Mouse (Mus musculus) ES-E14 (cell line): Measurements from ENCODE around the gene F12. TPM values are rescaled to one million over a fixed set of nuclear protein-coding genes. Genes with fewer than 3 reads are reported as not detected.

ENCODE experiments used
- DNase-seq: peaks from one replicate; pipeline ENCODE4 v3.0.0-alpha.2; 2013; ENCODE audit warnings: low read depth, low spot score
- H3K27ac ChIP-seq: 2 replicates; pipeline ENCODE4 v1.5.1; 2012; ENCODE audit warnings: low read depth, mild to moderate bottlenecking, low read length, moderate library complexity, mixed read lengths; ENCODE audit not compliant: poor library complexity, insufficient read depth, severe bottlenecking
- H3K36me3 ChIP-seq: 2 replicates; pipeline ENCODE4 v1.6.1; 2012; ENCODE audit warnings: mild to moderate bottlenecking, low read length, moderate library complexity, mixed read lengths; ENCODE audit not compliant: control insufficient read depth, poor library complexity, insufficient read depth, severe bottlenecking
- H3K4me1 ChIP-seq, 2 experiments: fragments of 150-350 bp in 1 of 2; sonication (generic) in 1 of 2; 2 replicates each; pipeline ENCODE4 v1.6.1; 2012; ENCODE audit warnings: low read length in 2 of 2, mild to moderate bottlenecking in 1 of 2, mixed read lengths in 1 of 2; ENCODE audit not compliant: control insufficient read depth in 2 of 2, insufficient read depth in 2 of 2, poor library complexity in 1 of 2
- H3K4me3 ChIP-seq, 2 experiments: fragments of 150-350 bp in 1 of 2; sonication (generic) in 1 of 2; 2 replicates each; pipeline ENCODE4 v1.5.1; 2012; ENCODE audit warnings: low read length in 2 of 2, low read depth in 1 of 2, mild to moderate bottlenecking in 1 of 2, mixed read lengths in 1 of 2; ENCODE audit not compliant: insufficient read depth in 1 of 2, poor library complexity in 1 of 2, severe bottlenecking in 1 of 2
- H3K9ac ChIP-seq: 2 replicates; pipeline ENCODE4 v1.6.1; 2012; ENCODE audit warnings: low read depth, mild to moderate bottlenecking, low read length, mixed read lengths; ENCODE audit not compliant: poor library complexity, insufficient read depth, severe bottlenecking
- H3K9me3 ChIP-seq: fragments of 150-350 bp; sonication (generic); 2 replicates; pipeline ENCODE4 v1.6.1; 2012; ENCODE audit warnings: low read depth, mild to moderate bottlenecking, low read length; ENCODE audit not compliant: control insufficient read depth, insufficient read depth
- CHD2 ChIP-seq: IDR thresholded peaks from 2 replicates; pipeline ENCODE4 v1.6.1; 2014; ENCODE audit warnings: mild to moderate bottlenecking, low read depth, low read length, inconsistent platforms
- HCFC1 ChIP-seq: IDR thresholded peaks from 2 replicates; pipeline ENCODE4 v1.6.1; 2012; ENCODE audit warnings: low read length, inconsistent platforms, borderline replicate concordance; ENCODE audit not compliant: insufficient read depth
- MAFK ChIP-seq: IDR thresholded peaks from 2 replicates; pipeline ENCODE4 v1.6.1; 2014; ENCODE audit warnings: mild to moderate bottlenecking, low read depth, low read length, inconsistent platforms; ENCODE audit not compliant: insufficient read depth
- ZC3H11A ChIP-seq: IDR thresholded peaks from 2 replicates; pipeline ENCODE4 v1.6.1; 2012; ENCODE audit warnings: low read depth, mild to moderate bottlenecking, inconsistent platforms, low read length, borderline replicate concordance
- ZNF384 ChIP-seq: IDR thresholded peaks from 2 replicates; pipeline ENCODE4 v1.6.1; 2012; ENCODE audit warnings: low read depth, low read length, inconsistent platforms
- in situ Hi-C, 2 experiments: fragments of 600-800 bp; cut with MboI; formaldehyde crosslinking; loops; one replicate each; pipeline ENCODE4 v1.15.1; 2025; ENCODE audit warnings: low sequenced_read_pairs in 2 of 2, inconsistent platforms in 1 of 2; ENCODE audit not compliant: unreplicated experiment in 2 of 2
- total RNA-seq: library from RNA; depleted of rRNA; stranded (reverse); fragments of 300-350 nt; gene quantifications from 2 replicates; pipeline ENCODE4 v1.2.3, GENCODE M21; 2012

F12 gene
- total RNA-seq, 1 experiment: not detected

DNA sequence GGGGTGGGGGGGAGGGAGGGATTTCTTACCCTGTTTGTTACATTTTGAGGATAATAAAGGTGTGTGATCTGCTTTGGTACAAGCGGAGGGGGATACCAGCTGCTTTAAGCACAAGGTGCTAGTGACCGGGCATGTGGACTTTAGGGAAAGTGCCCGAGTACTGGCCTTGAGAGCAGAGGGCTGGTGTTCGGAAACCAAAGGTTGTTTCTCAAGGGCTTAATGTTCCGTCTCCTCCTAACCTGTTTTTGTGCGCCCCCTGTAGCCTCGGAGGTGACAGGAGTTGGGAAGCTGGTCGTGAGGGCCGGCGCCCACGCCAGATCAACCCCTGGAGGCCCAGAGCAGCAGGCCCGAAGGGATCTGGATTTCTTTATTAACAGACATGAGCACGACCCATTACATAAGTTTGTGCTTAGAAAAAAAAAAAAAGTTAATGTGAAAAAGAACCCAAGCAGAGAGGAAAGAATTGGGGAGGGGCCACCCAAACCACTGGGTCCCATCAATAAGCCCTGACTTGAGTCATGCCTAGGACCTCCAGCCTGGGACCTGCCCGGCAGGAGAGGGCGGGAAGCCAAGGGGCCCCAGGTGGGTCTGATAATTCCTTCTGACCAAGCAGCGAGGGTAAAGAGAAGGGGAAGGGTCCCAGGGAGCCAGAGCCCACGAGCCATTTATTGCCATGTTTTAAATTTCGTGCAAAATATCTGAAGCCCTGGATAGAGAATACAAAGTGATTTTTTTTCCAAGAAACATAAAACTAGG is 46.7 kb upstream of the F12 start:
- Histone ChIP-seq H3K9me3 (no peaks in the 10 kb centered on the region), H3K4me3 (peak overlapping the region; percentile 67 to 73), H3K9ac (peak overlapping the region; percentile 30; the same call in 1 of the 2 replicates), H3K36me3 (peaks cover 6% of the 10 kb centered on the region; the same call in 1 of the 2 replicates), H3K27ac (no peak overlapping the region), H3K4me1 (peaks cover 0 to 3% of the 10 kb centered on the region in 2 experiments; a peak in 2 of 4 replicates)
- DNase-seq: no peak
- in situ Hi-C loops: no loop called here
- TF ChIP-seq ZNF384: no peak
- no peak for TF ChIP-seq MAFK
- no peak for TF ChIP-seq CHD2
- no peak for TF ChIP-seq ZC3H11A
- TF ChIP-seq HCFC1: no peak

GRCm38 (mm10) chr13:55472132-55473022 is 45.8 kb upstream of the F12 start:
- no peak for TF ChIP-seq CHD2
- TF ChIP-seq ZC3H11A: no peak
- no peak for TF ChIP-seq MAFK
- TF ChIP-seq ZNF384: no peak
- TF ChIP-seq HCFC1: 0 out of 2 replicates have a peak, but pooled peaks have one; percentile 16
- Histone ChIP-seq H3K9ac (peak overlapping the region; percentile 78), H3K4me3 (peak overlapping the region; percentile 67 to 73), H3K9me3 (no peaks in the 10 kb centered on the region), H3K4me1 (peaks cover 0 to 3% of the 10 kb centered on the region in 2 experiments; a peak in 2 of 4 replicates), H3K36me3 (peaks cover 6% of the 10 kb centered on the region; the same call in 1 of the 2 replicates), H3K27ac (no peak overlapping the region)
- DNase-seq: no peak
- in situ Hi-C loops: no loop called here

DNA sequence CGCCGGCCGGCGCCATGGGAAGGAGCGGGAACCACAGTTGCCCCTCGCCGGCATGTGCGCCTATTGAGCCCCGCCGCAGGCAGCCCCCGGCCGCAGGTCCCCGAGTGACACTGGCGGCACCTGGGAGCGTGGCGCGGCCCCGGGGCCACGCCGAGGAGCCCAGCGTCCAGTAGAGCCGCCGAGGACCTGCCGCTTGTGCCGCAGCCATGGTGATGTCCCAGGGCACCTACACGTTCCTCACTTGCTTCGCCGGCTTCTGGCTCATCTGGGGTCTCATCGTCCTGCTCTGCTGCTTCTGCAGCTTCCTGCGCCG is 45.2 kb upstream of the F12 start:
- peak overlapping the region; percentile 67 to 73 for H3K4me3 ChIP-seq
- no peaks in the 10 kb centered on the region for H3K9me3 ChIP-seq
- no peak overlapping the region for H3K27ac ChIP-seq
- peak overlapping the region; percentile 78 for H3K9ac ChIP-seq
- in situ Hi-C loops: no loop called here
- DNase-seq: no peak
- H3K4me1 ChIP-seq: peaks cover 0 to 3% of the 10 kb centered on the region in 2 experiments; a peak in 2 of 4 replicates
- H3K36me3 ChIP-seq: peaks cover 6% of the 10 kb centered on the region; the same call in 1 of the 2 replicates
- TF ChIP-seq CHD2 (no peak), MAFK (no peak), ZNF384 (no peak), HCFC1 (no peak)

GRCm38 (mm10) chr13:55471156-55471818 is 44.7 kb upstream of the F12 start:
- TF ChIP-seq ZNF384 (no peak), HCFC1 (peak; percentile 63; the same call in 1 of the 2 replicates), CHD2 (no peak), ZC3H11A (peak; percentile 31; the same call in 1 of the 2 replicates), MAFK (no peak)
- Histone ChIP-seq H3K4me1 (peaks cover 0 to 3% of the 10 kb centered on the region in 2 experiments; a peak in 2 of 4 replicates), H3K36me3 (peaks cover 6% of the 10 kb centered on the region; the same call in 1 of the 2 replicates), H3K27ac (no peak overlapping the region), H3K9me3 (no peaks in the 10 kb centered on the region), H3K9ac (peak overlapping the region; percentile 78), H3K4me3 (peak overlapping the region; percentile 67 to 73)
- in situ Hi-C loops: no loop called here
- DNase-seq: peak; percentile 68
